Mouse (Mus musculus): ENCODE measurements at regions not wholly inside any gene's neighbourhood (a gene's known extent, or its start where the extent isn't known, plus 50 kb on each side); places are given as distances from the start of the nearest gene placed in this dataset.

DNA sequence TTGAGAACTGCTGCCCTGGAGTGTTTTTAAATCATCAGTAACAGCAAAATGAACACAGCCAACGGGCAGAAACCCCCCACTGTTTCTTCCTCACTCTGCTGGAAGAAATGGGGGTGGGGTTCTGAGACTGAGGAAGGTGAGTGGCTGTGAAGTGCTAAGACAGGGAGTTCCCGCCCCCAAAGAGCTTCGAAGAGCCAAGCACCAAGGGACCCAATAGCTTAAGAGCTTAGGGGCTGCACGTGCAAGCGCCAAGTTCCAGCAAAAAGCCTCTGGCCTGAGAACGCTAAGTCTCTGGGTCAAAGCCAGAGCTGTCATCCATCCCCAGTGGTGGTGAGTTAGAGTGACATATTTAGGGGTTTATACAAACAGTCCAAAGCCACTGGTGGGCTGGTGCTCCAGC, 55.1 kb upstream of the Pcbd1 start:
- Histone ChIP-seq H3K4me1 (no peaks in the 10 kb centered on the region), H3K27me3 (replicated peaks) (no peaks in the 10 kb centered on the region), H3K36me3 (no peaks in the 10 kb centered on the region), H3K4me3 (replicated peaks) (no peak overlapping the region), H3K4me2 (no peak overlapping the region), H3K9me3 (replicated peaks) (no peaks in the 10 kb centered on the region), H3K27ac (replicated peaks) (no peak overlapping the region), H3K9ac (replicated peaks) (no peak overlapping the region)
- ATAC-seq (ENCODE audit: low FRiP score): no peak
- WGBS: 55% methylated on average over 6 of the region's 6 CpGs

GRCm38 (mm10) chr10:61028598-61028997, 60.5 kb upstream of the Pcbd1 start:
- Histone ChIP-seq H3K27me3 (replicated peaks) (no peaks in the 10 kb centered on the region), H3K27ac (replicated peaks) (no peak overlapping the region), H3K4me2 (no peak overlapping the region), H3K4me1 (no peaks in the 10 kb centered on the region), H3K9ac (replicated peaks) (no peak overlapping the region), H3K4me3 (replicated peaks) (no peak overlapping the region), H3K9me3 (replicated peaks) (no peaks in the 10 kb centered on the region), H3K36me3 (no peaks in the 10 kb centered on the region)
- WGBS: 70% methylated on average over 5 of the region's 5 CpGs
- no peak for ATAC-seq (ENCODE audit: low FRiP score)

DNA sequence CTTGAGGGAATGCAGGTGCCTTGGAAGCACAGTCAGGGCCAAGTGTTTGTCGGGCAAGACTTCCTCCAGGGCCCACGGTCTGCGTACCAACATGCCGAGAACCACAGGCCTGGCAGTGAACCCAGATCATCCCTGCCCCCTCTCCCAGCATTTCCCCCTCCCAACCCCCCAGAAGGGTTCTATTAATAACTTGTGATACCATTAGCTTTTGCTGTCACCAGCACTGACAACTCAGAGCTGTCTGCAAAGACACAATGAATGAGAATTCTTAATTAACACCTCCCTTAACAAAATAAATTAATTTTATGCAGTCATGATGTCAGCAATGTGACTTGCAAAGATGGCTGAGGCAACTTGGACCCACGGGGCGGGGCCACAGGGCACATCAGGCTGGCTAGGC, 61.9 kb upstream of the Pcbd1 start:
- no peak for ATAC-seq (ENCODE audit: low FRiP score)
- H3K9ac ChIP-seq (replicated peaks): no peak overlapping the region
- no peaks in the 10 kb centered on the region for H3K9me3 ChIP-seq (replicated peaks)
- H3K36me3 ChIP-seq: no peaks in the 10 kb centered on the region
- no peak overlapping the region for H3K4me3 ChIP-seq (replicated peaks)
- 83% methylated on average over 6 of the region's 6 CpGs for WGBS
- H3K4me2 ChIP-seq: no peak overlapping the region
- no peaks in the 10 kb centered on the region for H3K27me3 ChIP-seq (replicated peaks)
- no peak overlapping the region for H3K27ac ChIP-seq (replicated peaks)
- no peaks in the 10 kb centered on the region for H3K4me1 ChIP-seq

DNA sequence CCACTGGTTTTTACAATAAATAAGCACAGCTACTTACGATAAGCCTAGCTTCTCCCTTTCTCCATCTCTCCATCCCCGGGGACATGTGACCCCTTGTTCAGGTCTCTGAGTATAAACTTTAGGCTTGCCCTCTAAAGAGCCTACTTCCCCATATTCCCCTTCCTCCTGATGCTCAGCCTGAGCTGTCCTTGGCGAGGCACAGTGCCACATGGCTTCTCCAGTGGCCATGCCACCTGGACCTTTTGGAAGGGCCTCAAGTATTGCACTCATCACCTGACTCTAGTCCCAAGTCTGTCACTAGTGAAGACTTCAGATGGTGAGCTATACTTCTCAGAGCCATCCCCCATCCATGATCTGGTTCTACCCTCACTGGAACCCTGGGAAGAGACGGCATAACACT, 64.1 kb upstream of the Pcbd1 start:
- ATAC-seq (ENCODE audit: low FRiP score): no peak
- no peak overlapping the region for H3K4me2 ChIP-seq
- WGBS: 82% methylated on average over 4 of the region's 4 CpGs

GRCm38 (mm10) chr10:61024166-61024565, 65.0 kb upstream of the Pcbd1 start:
- H3K9ac ChIP-seq (replicated peaks): no peak overlapping the region
- no peak overlapping the region for H3K4me2 ChIP-seq
- H3K9me3 ChIP-seq (replicated peaks): no peaks in the 10 kb centered on the region
- ATAC-seq (ENCODE audit: low FRiP score): no peak
- no peaks in the 10 kb centered on the region for H3K36me3 ChIP-seq
- no peak overlapping the region for H3K4me3 ChIP-seq (replicated peaks)
- no peaks in the 10 kb centered on the region for H3K4me1 ChIP-seq
- 17% methylated on average over 3 of the region's 3 CpGs for WGBS
- H3K27ac ChIP-seq (replicated peaks): no peak overlapping the region
- no peaks in the 10 kb centered on the region for H3K27me3 ChIP-seq (replicated peaks)

More for the DNA sequence above, 64.1 kb upstream of the Pcbd1 start:
- no peak overlapping the region for H3K9ac ChIP-seq (replicated peaks)
- H3K27ac ChIP-seq (replicated peaks): no peak overlapping the region
- H3K36me3 ChIP-seq: no peaks in the 10 kb centered on the region
- no peaks in the 10 kb centered on the region for H3K9me3 ChIP-seq (replicated peaks)
- no peaks in the 10 kb centered on the region for H3K27me3 ChIP-seq (replicated peaks)
- no peaks in the 10 kb centered on the region for H3K4me1 ChIP-seq
- no peak overlapping the region for H3K4me3 ChIP-seq (replicated peaks)

GRCm38 (mm10) chr10:61023431-61023830, 65.7 kb upstream of the Pcbd1 start:
- no peaks in the 10 kb centered on the region for H3K9me3 ChIP-seq (replicated peaks)
- no peaks in the 10 kb centered on the region for H3K36me3 ChIP-seq
- no peaks in the 10 kb centered on the region for H3K27me3 ChIP-seq (replicated peaks)
- H3K4me3 ChIP-seq (replicated peaks): no peak overlapping the region
- no peak overlapping the region for H3K9ac ChIP-seq (replicated peaks)
- ATAC-seq (ENCODE audit: low FRiP score): no peak
- H3K27ac ChIP-seq (replicated peaks): no peak overlapping the region
- H3K4me1 ChIP-seq: no peaks in the 10 kb centered on the region
- WGBS: 48% methylated on average over 7 of the region's 7 CpGs
- no peak overlapping the region for H3K4me2 ChIP-seq

DNA sequence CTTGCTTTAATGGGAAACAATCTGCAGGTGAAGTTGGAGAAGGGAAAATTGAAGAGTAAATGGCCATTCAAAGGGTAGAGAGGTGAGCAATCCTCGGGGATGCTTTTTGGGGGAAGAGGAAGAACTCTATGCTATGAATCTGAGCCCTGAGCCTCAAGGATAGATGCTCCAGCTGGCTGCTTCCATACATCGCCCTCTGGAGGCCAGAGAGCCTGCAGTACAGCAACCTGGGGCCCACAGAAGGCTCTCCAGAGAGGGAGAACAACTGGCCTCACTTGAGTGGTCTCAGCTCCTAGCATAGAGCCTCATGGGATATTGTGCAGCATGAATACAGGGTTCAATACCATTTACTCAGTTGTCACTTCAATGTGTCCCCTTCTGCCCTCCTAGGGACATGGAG, 69.6 kb upstream of the Pcbd1 start:
- Histone ChIP-seq H3K4me1 (no peaks in the 10 kb centered on the region), H3K4me2 (no peak overlapping the region), H3K36me3 (no peaks in the 10 kb centered on the region), H3K27me3 (replicated peaks) (no peaks in the 10 kb centered on the region), H3K9me3 (replicated peaks) (no peaks in the 10 kb centered on the region), H3K4me3 (replicated peaks) (no peak overlapping the region), H3K27ac (replicated peaks) (no peak overlapping the region), H3K9ac (replicated peaks) (no peak overlapping the region)
- 30% methylated on average over 2 of the region's 2 CpGs for WGBS
- no peak for ATAC-seq (ENCODE audit: low FRiP score)

DNA sequence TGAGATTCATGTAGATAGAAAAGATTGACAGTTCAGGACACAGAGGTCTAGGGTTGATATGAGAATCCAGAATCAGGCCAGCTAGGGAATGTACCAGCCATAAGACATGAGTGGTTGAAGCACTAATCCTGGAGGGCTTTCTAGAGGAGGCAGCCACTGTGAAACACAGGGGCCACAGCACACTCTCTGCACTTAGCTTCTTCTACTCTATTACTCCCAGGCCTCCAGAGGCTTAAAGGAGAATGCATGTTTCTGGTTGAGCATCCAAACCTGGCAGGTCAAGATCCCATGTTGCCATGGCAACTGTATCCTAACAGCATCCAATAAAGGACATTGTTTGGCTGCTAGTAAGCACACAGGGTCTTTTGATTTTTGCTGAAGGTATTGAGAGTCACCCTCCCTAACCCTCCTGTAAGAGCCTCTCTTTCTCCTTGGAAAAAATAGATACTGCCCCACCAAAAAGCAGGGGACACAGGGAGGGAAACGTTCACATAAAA, 76.9 kb upstream of the Pcbd1 start:
- H3K27me3 ChIP-seq (replicated peaks): no peaks in the 10 kb centered on the region
- WGBS: 56% methylated on average over 1 of the region's 1 CpGs
- no peak overlapping the region for H3K27ac ChIP-seq (replicated peaks)
- H3K4me2 ChIP-seq: no peak overlapping the region
- no peak overlapping the region for H3K4me3 ChIP-seq (replicated peaks)
- H3K9ac ChIP-seq (replicated peaks): no peak overlapping the region
- 0 out of 2 replicates have a peak, but pooled peaks have one; percentile 29 for ATAC-seq (ENCODE audit: low FRiP score)
- H3K4me1 ChIP-seq: peaks cover 10% of the 10 kb centered on the region
- no peaks in the 10 kb centered on the region for H3K36me3 ChIP-seq
- no peaks in the 10 kb centered on the region for H3K9me3 ChIP-seq (replicated peaks)

GRCm38 (mm10) chr10:61010697-61011096, 78.4 kb upstream of the Pcbd1 start:
- Histone ChIP-seq H3K4me3 (replicated peaks) (no peak overlapping the region), H3K27me3 (replicated peaks) (no peaks in the 10 kb centered on the region), H3K9me3 (replicated peaks) (no peaks in the 10 kb centered on the region), H3K4me1 (peaks cover 10% of the 10 kb centered on the region), H3K4me2 (no peak overlapping the region), H3K36me3 (no peaks in the 10 kb centered on the region), H3K27ac (replicated peaks) (no peak overlapping the region), H3K9ac (replicated peaks) (no peak overlapping the region)
- 67% methylated on average over 4 of the region's 4 CpGs for WGBS
- ATAC-seq (ENCODE audit: low FRiP score): 0 out of 2 replicates have a peak, but pooled peaks have one; percentile 40

- H3K4me3 ChIP-seq (replicated peaks): no peak overlapping the region
- no peaks in the 10 kb centered on the region for H3K36me3 ChIP-seq
- peaks cover 8% of the 10 kb centered on the region for H3K4me1 ChIP-seq
- H3K9me3 ChIP-seq (replicated peaks): no peaks in the 10 kb centered on the region
- H3K27ac ChIP-seq (replicated peaks): no peak overlapping the region
- no peak for ATAC-seq (ENCODE audit: low FRiP score)
- 91% methylated on average over 3 of the region's 3 CpGs for WGBS
- H3K9ac ChIP-seq (replicated peaks): no peak overlapping the region
- no peak overlapping the region for H3K4me2 ChIP-seq
- no peaks in the 10 kb centered on the region for H3K27me3 ChIP-seq (replicated peaks)
These were observed 81.7 kb upstream of the Pcbd1 start for GRCm38 (mm10) chr10:61007403-61007802.

GRCm38 (mm10) chr10:61001745-61002160, 87.4 kb upstream of the Pcbd1 start:
- WGBS: 89% methylated on average over 22 of the region's 22 CpGs
- Histone ChIP-seq H3K4me2 (no peak overlapping the region), H3K4me3 (replicated peaks) (no peak overlapping the region), H3K9ac (replicated peaks) (no peak overlapping the region), H3K9me3 (replicated peaks) (peaks cover 3% of the 10 kb centered on the region; the same call in 1 of the 2 replicates), H3K27me3 (replicated peaks) (no peaks in the 10 kb centered on the region), H3K36me3 (no peaks in the 10 kb centered on the region), H3K27ac (replicated peaks) (no peak overlapping the region), H3K4me1 (no peaks in the 10 kb centered on the region)
- no peak for ATAC-seq (ENCODE audit: low FRiP score)

- 68% methylated on average over 9 of the region's 9 CpGs for WGBS
- Histone ChIP-seq H3K27ac (replicated peaks) (no peak overlapping the region), H3K4me1 (no peaks in the 10 kb centered on the region), H3K27me3 (replicated peaks) (no peaks in the 10 kb centered on the region), H3K9me3 (replicated peaks) (peaks cover 3% of the 10 kb centered on the region; the same call in 1 of the 2 replicates), H3K36me3 (no peaks in the 10 kb centered on the region), H3K4me3 (replicated peaks) (no peak overlapping the region), H3K4me2 (no peak overlapping the region), H3K9ac (replicated peaks) (no peak overlapping the region)
- no peak for ATAC-seq (ENCODE audit: low FRiP score)
These were observed 91.7 kb upstream of the Pcbd1 start for GRCm38 (mm10) chr10:60997393-60997792.
